Mouse (Mus musculus) brown adipose tissue, adult 24 weeks (tissue): ENCODE data around the gene Lefty1. TPM values are rescaled to one million over a fixed set of nuclear protein-coding genes. Genes with fewer than 3 reads are reported as not detected.
"Not testable (repeated sequence)": the region's sequence is repeated elsewhere in the genome, so short reads cannot be mapped to it uniquely, and the experiment has no call there.

Source experiments
- H3K27ac ChIP-seq: fragments of 200-500 bp; replicated peaks from 2 replicates; pipeline ENCODE4 v1.5.1; 2012; ENCODE audit warnings: low read depth, mild to moderate bottlenecking, low read length
- H3K4me1 ChIP-seq: fragments of 200-500 bp; 2 replicates; pipeline ENCODE4 v1.6.1; 2012; ENCODE audit warnings: low read length, mixed read lengths; ENCODE audit not compliant: control insufficient read depth, insufficient read depth, insufficient read length
- H3K4me3 ChIP-seq: fragments of 200-500 bp; 2 replicates; pipeline ENCODE4 v1.5.1; 2012; ENCODE audit warnings: low read depth, mild to moderate bottlenecking, low read length, moderate library complexity; ENCODE audit not compliant: insufficient read depth
- polyA plus RNA-seq: library from polyadenylated mRNA; stranded (reverse); fragments of >200 nt; gene quantifications from 2 replicates; pipeline ENCODE4 v1.2.4, GENCODE M21; 2012; ENCODE audit not compliant: missing spikeins, insufficient read depth, insufficient read length

Gene Lefty1
- polyA plus RNA-seq, result not detected in 2 replicates

GRCm38 (mm10) chr1:180934467-180935419, at the start of gene Lefty1:
TSS of gene Lefty1 (plus strand) at chr1:180935022.
- H3K4me1 ChIP-seq, result peaks cover 3% of the 10 kb centered on the region; the same call in 1 of the 2 replicates
- no peak within 1 kb of the TSS for H3K27ac ChIP-seq
- no peak within 1 kb of the TSS for H3K4me3 ChIP-seq

- no peaks in the 10 kb centered on the region for H3K4me1 ChIP-seq
- H3K4me3 ChIP-seq, result 0 out of 2 replicates have a peak overlapping the region, but pooled peaks have one; percentile 11
- H3K27ac ChIP-seq, result no peak overlapping the region
Measured at GRCm38 (mm10) chr1:180888556-180889042, 46.2 kb upstream of the Lefty1 start.

- H3K27ac ChIP-seq, result no peak overlapping the region
- H3K4me3 ChIP-seq, result no peak overlapping the region
- no peaks in the 10 kb centered on the region for H3K4me1 ChIP-seq
Measured at GRCm38 (mm10) chr1:180889172-180889571, 45.6 kb upstream of the Lefty1 start.

DNA sequence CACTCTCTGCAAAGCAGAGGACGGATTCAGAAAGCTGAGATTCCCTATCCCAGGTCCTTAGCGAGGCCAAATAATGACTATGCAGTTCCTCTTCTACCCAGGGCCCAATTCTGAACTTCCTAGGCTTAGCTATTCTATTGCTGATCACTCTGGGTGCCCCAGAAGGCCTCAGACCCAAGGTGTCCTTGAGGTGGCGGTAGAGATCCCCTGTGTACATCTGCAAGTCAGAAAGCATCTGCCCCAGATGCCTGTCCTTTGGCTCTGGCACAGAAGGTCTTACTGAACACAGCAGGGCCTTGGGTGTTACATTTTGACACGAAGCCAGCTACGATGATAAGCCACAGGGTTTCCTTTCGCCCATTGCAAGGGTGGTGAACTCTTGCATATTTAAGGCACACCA, 45.0 kb upstream of the Lefty1 start:
- Histone ChIP-seq H3K4me1 (no peaks in the 10 kb centered on the region), H3K4me3 (no peak overlapping the region), H3K27ac (no peak overlapping the region)

DNA sequence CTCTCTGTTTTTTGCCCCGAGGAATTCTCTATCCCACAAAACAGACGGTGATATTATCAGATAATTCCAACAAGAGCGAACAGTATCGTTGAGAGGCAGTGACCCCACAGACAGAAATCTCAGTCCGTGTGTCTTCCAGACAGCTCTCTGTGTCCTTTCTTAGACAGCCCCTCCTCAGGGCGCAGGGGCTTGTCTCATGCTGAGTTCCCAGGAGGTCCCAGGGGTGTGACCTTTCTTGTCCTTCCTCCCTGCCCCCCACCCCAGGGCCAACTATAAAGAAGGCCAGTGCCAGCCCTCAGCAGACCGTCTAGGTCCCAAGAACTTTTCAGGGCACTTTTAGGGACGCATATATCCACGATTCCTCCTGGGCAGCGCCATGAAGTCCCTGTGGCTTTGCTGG, 42.0 kb upstream of the Lefty1 start, which contains the start of gene Lefty2:
Gene Lefty2, plus strand, starts transcription at position 301 of the 400 bp plus-strand sequence.
- Histone ChIP-seq H3K4me1 (no peaks in the 10 kb centered on the region), H3K27ac (no peak within 1 kb of the TSS), H3K4me3 (no peak within 1 kb of the TSS)

DNA sequence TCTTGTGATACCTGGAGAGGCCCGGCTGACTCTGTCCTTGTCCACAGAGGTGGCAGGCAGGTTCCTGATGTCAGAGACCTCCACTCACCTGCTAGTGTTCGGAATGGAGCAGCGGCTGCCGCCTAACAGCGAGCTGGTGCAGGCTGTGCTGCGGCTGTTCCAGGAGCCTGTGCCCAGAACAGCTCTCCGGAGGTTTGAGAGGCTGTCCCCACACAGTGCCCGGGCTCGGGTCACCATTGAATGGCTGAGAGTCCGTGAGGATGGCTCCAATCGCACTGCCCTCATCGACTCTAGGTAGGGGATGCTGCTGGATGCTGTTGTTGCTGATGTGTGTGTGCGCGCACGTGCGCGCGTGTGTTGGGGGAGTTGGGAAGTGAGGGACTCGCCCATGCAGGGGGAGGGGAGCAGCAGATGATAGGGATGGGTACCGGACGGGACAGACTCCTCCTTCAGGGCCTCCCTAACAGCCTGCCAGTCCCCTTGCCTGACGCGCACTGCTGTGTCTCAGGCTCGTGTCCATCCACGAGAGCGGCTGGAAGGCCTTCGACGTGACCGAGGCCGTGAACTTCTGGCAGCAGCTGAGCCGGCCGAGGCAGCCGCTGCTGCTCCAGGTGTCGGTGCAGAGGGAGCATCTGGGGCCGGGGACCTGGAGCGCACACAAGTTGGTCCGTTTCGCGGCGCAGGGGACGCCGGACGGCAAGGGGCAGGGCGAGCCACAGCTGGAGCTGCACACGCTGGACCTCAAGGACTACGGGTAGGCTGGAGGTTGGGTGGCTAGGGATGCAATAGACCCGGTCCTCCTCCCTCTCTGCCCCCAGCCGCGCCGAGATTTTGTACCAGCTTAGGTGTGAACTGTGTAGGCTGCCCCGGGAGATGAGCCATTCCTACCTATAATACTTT, 40.5 kb upstream of the Lefty1 start:
- not testable (repeated sequence) for H3K4me1 ChIP-seq, H3K4me3 ChIP-seq

GRCm38 (mm10) chr1:180901107-180901506, 33.7 kb upstream of the Lefty1 start:
- no peak overlapping the region for H3K27ac ChIP-seq
- no peak overlapping the region for H3K4me3 ChIP-seq

More for the DNA sequence above, 40.5 kb upstream of the Lefty1 start:
- not testable (repeated sequence) for H3K27ac ChIP-seq

DNA sequence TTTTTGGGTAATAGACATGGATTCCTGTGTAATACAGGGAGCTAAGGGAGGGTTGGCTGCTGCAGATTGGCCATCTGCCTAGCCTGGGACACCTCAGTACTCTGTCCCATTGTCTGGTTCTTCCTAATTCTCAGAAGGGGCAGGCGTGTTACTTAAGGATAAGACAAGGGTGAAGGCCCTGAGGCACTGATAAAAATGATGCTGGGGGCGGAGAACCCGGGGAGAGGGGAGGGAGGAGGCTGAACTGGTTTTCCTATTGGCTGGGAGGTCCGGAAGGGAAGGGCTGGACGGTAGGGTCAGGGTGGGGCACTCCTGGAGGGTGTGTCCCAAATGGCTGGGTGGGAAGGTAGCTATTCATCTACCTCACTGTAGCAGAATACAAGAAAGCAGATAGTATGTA, 31.9 kb upstream of the Lefty1 start:
- no peak overlapping the region for H3K4me3 ChIP-seq
- H3K27ac ChIP-seq, result no peak overlapping the region
- no peaks in the 10 kb centered on the region for H3K4me1 ChIP-seq

More at GRCm38 (mm10) chr1:180901107-180901506, 33.7 kb upstream of the Lefty1 start:
- H3K4me1 ChIP-seq, result no peaks in the 10 kb centered on the region

GRCm38 (mm10) chr1:180903666-180904038, 31.2 kb upstream of the Lefty1 start:
- Histone ChIP-seq H3K4me1 (no peaks in the 10 kb centered on the region), H3K27ac (peak overlapping the region; percentile 25), H3K4me3 (peak overlapping the region; percentile 58)

DNA sequence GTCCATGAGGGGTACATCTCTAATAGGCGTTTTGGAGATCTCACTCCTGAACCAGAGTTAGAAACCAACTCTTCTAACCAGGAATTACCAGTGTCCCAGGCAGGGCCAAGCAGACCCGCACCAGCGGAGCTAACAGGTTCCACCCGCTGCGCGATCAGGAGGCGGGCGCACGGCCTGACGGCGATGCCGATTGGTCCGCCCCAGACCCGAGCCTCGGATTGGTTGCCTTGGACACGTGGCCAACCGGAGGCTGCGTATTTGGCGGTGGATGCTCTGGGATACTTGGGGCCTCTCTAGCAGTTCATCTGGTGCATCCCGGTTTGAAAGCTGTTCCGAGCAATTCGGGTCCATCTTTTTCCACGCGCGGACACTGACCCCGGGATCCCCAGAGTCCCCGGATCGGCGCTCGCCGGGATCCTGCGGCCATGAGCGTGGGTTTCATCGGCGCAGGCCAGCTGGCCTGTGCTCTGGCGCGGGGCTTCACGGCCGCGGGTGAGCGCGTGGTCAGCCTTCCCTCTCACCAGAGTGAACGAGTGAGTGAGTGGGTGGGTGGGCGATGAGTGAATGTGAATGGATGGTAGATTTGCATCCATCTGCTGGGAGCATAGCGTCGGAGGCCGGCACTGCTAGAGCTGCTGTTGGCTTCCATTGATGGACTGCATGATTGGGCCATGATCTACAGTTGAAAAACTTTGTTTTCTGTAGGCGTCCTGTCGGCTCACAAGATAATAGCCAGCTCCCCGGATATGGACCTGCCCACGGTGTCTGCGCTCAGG, 30.6 kb upstream of the Lefty1 start, which contains the start of gene Pycr2:
Gene Pycr2, plus strand, starts transcription at position 255 of the 776 bp plus-strand sequence.
- Histone ChIP-seq H3K27ac (peak within 1 kb of the TSS; percentile 25), H3K4me1 (no peaks in the 10 kb centered on the region), H3K4me3 (peak within 1 kb of the TSS; percentile 83)

- Histone ChIP-seq H3K4me1 (no peaks in the 10 kb centered on the region), H3K4me3 (peak overlapping the region; percentile 83), H3K27ac (no peak overlapping the region)
Measured at GRCm38 (mm10) chr1:180904815-180905080, 30.1 kb upstream of the Lefty1 start.

GRCm38 (mm10) chr1:180905307-180905706, 29.5 kb upstream of the Lefty1 start:
- no peak overlapping the region for H3K27ac ChIP-seq
- no peaks in the 10 kb centered on the region for H3K4me1 ChIP-seq
- no peak overlapping the region for H3K4me3 ChIP-seq

- Histone ChIP-seq H3K4me3 (no peak overlapping the region), H3K27ac (no peak overlapping the region), H3K4me1 (no peaks in the 10 kb centered on the region)
Measured at GRCm38 (mm10) chr1:180905876-180906275, 28.9 kb upstream of the Lefty1 start.

- H3K27ac ChIP-seq, result no peak overlapping the region
- H3K4me3 ChIP-seq, result no peak overlapping the region
- no peaks in the 10 kb centered on the region for H3K4me1 ChIP-seq
Measured at GRCm38 (mm10) chr1:180906461-180907147, 28.2 kb upstream of the Lefty1 start.
